Mouse (Mus musculus): ENCODE measurements around the gene Scaf4.
"Not testable (repeated sequence)": the region's sequence is repeated elsewhere in the genome, so short reads cannot be mapped to it uniquely, and the experiment has no call there.

- not testable (repeated sequence) for TF ChIP-seq USF1 (IDR thresholded peaks at IDR 0.05; ENCODE audit: low read depth); MYOD1 (IDR thresholded peaks at IDR 0.05; ENCODE audit: control insufficient read depth, insufficient read length, low read depth); CTCF (IDR thresholded peaks at IDR 0.05; ENCODE audit: control insufficient read depth, insufficient read depth, insufficient read length); MAX (IDR thresholded peaks at IDR 0.05); CEBPB (IDR thresholded peaks at IDR 0.05; ENCODE audit: low read depth); MYOG (IDR thresholded peaks at IDR 0.05; ENCODE audit: control insufficient read depth, extremely low read depth, insufficient read length); FOSL1 (IDR thresholded peaks at IDR 0.05; ENCODE audit: insufficient read depth, low read length, poor library complexity, severe bottlenecking)
These were observed 68.4 kb downstream of the Scaf4 start for GRCm38 (mm10) chr16:90215879-90216278.
